Mouse (Mus musculus): ENCODE measurements around the gene Reg1. TPM values are rescaled to one million over a fixed set of nuclear protein-coding genes. Genes with fewer than 3 reads are reported as not detected.

Gene Reg1
- polyA plus RNA-seq (2014; fragmentation: Illumina TruSeq; extraction: RNeasy Lipid Tissue Mini Kit (QIAGEN cat#74804); ENCODE audit: insufficient read depth, low read depth, low replicate concordance), result not detected

DNA sequence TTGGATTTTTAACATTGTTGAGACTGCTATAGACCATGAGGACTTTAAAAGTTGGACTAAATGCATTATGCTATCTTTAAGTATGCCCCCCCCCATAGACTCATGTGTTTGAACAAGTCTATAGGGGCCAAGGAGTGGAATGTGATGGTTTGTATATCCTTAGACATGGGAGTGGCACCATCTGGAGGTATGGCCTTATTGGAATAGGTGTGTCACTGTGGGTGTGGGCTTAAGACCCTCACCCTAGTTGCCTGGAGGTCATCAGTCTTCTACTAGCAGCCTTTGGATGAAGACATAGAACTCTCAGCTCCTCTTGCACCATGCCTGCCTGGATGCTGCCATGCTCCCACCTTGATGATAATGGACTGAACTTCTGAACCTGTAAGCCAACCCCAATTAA, at the start of gene Reg1:
Gene Reg1, plus strand, starts transcription at position 301 of the 400 bp plus-strand sequence.

DNA sequence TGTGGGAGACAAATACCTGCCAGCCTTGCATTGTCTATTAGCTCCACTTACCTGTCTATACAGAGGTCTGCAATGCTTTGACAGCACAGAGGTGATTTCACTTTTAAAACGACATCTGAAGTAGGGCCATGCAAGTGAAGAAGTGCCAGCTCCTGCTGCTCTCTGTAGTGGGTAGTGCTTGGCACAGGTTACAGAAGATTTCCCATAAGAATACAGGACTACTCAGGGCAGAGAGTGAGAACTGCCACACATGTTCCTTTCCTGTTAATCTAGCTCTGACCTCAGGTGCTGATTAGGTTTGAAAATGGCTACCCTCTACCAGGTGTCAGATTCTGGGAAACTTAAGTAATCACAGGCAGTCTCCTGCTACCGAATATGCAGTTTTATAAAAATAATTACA, 43.7 kb upstream of the Reg1 start, which contains the start of gene Reg3d:
Gene Reg3d, minus strand, starts transcription at position 101 of the 400 bp plus-strand sequence.

DNA sequence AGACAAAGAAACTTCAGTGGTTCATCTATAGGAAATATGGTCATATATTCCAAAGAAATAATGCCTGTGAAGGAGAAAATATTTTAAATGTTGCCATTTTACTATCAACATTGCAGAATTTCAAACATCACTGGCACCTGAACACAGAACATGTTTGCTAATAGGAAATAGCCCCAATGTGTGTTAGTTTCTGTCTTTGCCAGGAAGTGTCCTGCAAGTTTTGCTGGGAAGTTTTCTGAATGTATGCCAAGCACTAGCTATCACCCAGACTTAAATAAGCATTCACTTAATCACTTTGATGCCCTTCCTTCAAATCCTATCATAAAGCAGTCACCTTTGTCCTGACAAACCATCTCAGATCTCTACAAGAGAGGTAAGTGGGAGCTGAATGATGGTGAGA, 42.1 kb upstream of the Reg1 start, which contains the start of gene Reg3a:
Gene Reg3a, plus strand, starts transcription at position 301 of the 400 bp plus-strand sequence.

DNA sequence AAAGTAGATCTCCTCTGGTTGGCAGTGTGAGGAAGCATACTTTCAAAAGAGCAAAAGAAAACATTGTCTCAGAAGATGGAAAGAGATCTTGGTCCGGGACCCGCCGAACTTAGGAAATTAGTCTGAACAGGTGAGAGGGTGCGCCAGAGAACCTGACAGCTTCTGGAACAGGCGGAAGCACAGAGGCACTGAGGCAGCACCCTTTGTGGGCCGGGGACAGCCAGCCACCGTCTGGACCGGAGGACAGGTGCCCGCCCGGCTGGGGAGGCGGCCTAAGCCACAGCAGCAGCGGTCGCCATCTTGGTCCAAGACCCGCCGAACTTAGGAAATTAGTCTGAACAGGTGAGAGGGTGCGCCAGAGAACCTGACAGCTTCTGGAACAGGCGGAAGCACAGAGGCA, 27.2 kb upstream of the Reg1 start, which contains the start of gene Reg2:
Gene Reg2, plus strand, starts transcription at position 301 of the 400 bp plus-strand sequence.

DNA sequence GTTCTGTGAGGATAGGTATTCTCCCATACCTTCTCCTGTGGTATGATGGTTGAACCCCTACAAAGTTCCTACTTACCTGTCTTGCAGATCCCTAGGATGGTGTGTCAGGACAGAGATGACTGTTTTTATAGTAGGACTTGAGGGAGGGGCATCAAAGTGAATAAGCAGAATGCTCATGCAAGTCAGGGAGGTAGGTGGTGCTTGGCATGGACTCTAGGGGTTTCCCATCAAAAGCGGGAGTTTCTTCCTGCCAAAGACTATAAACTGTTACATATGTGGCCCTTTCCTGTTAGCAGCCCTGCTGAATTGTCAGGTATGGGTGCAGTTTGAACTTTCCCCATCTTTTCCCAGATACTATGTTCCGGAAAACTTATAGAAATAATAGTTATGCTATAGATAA, 46.3 kb downstream of the Reg1 start, which contains the start of gene Reg3g:
Gene Reg3g, minus strand, starts transcription at position 101 of the 400 bp plus-strand sequence.

Other genes with a start within 250 kb of the Reg1 start
- gene Reg3b, start 52.1 kb upstream of the Reg1 start, polyA plus RNA-seq (2014; fragmentation: Illumina TruSeq; extraction: RNeasy Lipid Tissue Mini Kit (QIAGEN cat#74804); ENCODE audit: insufficient read depth, low read depth, low replicate concordance), result not detected
- gene Reg3d, start 43.8 kb upstream of the Reg1 start, polyA plus RNA-seq (2014; fragmentation: Illumina TruSeq; extraction: RNeasy Lipid Tissue Mini Kit (QIAGEN cat#74804); ENCODE audit: insufficient read depth, low read depth, low replicate concordance), result not detected
- gene Reg3a, start 42.0 kb upstream of the Reg1 start, polyA plus RNA-seq (2014; fragmentation: Illumina TruSeq; extraction: RNeasy Lipid Tissue Mini Kit (QIAGEN cat#74804); ENCODE audit: insufficient read depth, low read depth, low replicate concordance), result not detected
- gene Reg2, start 27.1 kb upstream of the Reg1 start, polyA plus RNA-seq (2014; fragmentation: Illumina TruSeq; extraction: RNeasy Lipid Tissue Mini Kit (QIAGEN cat#74804); ENCODE audit: insufficient read depth, low read depth, low replicate concordance), result not detected
- 96.9 TPM for gene Reg3g, start 46.2 kb downstream of the Reg1 start, polyA plus RNA-seq (2014; fragmentation: Illumina TruSeq; extraction: RNeasy Lipid Tissue Mini Kit (QIAGEN cat#74804); ENCODE audit: insufficient read depth, low read depth, low replicate concordance)

All from lung, adult 10 weeks (tissue).